Mouse (Mus musculus) regulatory T cell (primary cell): ENCODE results near the gene Egflam.

Source experiments
- in situ Hi-C: fragments of 300-600 bp; cut with MboI, MseI; formaldehyde crosslinking; loops from one replicate; pipeline ENCODE4 v1.15.1; 2025; ENCODE audit warnings: high pct_unique_total_duplicates

Gene Egflam

DNA sequence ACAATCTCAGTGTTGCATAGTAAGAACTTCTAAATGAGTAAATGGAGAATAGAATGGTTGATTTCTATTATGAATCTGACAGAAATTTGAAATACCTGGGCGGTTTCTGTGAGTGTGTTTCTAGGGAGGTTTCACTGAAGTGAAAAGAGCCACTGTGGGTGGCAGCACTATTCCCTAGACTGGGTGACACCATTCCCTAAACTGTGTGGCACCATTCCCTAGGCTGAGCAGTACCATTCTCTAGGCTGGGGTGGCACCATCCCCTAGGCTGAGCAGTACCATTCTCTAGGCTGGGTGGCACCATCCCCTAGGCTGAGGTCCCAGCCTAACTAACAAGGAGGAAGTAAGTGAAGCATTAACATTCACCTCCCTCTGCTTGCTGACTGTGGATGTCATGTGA, 103.0 kb downstream of the Egflam start:
- in situ Hi-C loops = no loop called here

- in situ Hi-C loops = no loop called here
Observed at GRCm38 (mm10) chr15:7292854-7293253, 105.3 kb downstream of the Egflam start.

GRCm38 (mm10) chr15:7290003-7290402, 108.2 kb downstream of the Egflam start:
- in situ Hi-C loops = no loop called here

GRCm38 (mm10) chr15:7289516-7289915, 108.7 kb downstream of the Egflam start:
- in situ Hi-C loops = no loop called here

DNA sequence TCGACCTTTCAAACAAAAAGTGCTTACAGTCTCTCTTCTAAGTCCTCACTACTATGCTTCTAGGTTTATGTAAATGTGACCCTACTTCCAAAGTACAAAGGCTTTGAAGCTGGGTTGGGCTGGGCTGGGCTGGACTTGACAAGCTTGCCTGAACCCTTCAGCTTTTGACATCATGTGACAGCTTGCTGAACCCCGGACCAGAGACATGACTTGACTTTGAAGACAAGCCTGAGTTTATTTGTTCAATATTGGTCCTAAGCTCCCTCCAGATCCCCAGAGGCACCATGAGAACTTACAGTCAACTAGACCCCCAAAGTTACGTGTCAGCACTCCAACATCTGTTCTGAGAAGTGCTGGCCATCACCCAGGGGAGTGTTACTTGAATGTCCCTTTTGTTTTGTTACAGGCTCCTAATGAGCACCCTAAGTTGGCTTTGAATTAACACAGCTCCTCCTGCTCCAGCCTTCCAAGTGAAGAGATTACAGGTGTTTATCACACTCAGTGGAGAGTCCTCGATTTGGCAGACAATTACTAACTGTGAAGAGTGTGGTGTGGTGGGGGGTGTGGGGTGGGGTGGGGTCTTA, 109.3 kb downstream of the Egflam start:
- in situ Hi-C loops = no loop called here

GRCm38 (mm10) chr15:7287911-7288310, 110.3 kb downstream of the Egflam start:
- in situ Hi-C loops = no loop called here

- in situ Hi-C loops = no loop called here
Observed at GRCm38 (mm10) chr15:7281579-7281978, 116.6 kb downstream of the Egflam start.

- in situ Hi-C loops = loop anchor here (10.0 kb wide), 1 partner anchor 349 kb away; no protein-coding TSS in a partner anchor
Observed at GRCm38 (mm10) chr15:7263822-7264221, 134.4 kb downstream of the Egflam start.

DNA sequence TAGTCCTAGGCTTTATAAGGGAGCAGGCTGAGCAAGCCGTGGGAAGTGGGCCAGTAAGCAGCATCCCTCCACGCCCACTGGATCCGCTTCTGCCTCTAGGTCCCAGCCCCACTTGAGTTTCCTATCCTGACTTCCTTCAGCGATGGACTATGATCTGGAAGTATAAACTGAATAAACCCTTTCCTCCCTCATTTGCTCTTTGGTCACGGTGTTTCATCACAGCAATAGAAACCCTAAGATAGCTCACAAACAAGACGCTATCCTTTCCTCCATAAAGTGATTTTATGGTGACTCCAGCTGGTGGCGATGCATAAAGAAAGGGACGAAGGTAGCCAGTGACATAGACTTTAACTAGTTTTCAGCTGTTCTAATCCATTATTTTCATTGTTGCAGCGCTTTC, 134.9 kb downstream of the Egflam start:
- in situ Hi-C loops = loop anchor here (10.0 kb wide), 1 partner anchor 349 kb away; no protein-coding TSS in a partner anchor

GRCm38 (mm10) chr15:7261371-7261770, 136.8 kb downstream of the Egflam start:
- in situ Hi-C loops = loop anchor here (10.0 kb wide), 1 partner anchor 347 kb away; no protein-coding TSS in a partner anchor

DNA sequence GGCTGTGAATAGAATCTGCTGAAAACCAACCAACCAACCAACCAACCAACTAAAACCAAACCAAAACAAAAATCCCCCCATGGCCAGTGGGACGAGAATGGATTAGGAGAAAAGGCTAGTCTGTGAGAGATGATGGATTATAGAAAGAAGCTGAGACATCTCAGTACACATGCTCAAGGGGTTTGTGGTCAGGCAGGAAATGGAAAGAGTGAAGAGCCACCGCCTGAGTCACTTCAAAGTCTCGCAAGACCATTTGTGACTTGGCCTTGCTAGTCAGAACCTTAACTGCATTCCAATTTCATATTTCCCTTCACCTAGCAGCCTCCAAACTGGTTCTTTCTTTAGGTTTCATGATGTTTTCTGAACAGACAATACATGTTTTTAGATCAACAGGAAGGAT, 141.6 kb downstream of the Egflam start:
- in situ Hi-C loops = no loop called here

DNA sequence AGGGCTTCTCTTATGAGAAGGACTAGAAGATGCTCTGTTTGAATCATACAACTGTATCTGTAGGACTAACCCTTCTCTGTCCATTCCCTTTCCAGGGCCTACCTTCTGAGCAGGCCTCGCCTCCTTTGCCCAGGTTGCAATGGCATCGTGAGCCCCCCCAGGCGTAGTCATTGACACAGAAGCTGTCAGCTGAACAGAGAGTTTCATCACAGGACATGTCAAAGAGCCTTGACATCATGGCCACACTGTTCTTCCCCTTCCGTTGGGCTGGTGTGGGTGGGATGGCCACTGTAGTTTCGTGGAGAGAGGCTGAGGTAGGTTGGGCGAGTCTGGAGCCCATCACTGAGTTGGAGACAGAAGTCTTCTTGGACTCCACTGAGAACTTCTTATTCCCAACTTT, 144.9 kb downstream of the Egflam start:
- in situ Hi-C loops = no loop called here

DNA sequence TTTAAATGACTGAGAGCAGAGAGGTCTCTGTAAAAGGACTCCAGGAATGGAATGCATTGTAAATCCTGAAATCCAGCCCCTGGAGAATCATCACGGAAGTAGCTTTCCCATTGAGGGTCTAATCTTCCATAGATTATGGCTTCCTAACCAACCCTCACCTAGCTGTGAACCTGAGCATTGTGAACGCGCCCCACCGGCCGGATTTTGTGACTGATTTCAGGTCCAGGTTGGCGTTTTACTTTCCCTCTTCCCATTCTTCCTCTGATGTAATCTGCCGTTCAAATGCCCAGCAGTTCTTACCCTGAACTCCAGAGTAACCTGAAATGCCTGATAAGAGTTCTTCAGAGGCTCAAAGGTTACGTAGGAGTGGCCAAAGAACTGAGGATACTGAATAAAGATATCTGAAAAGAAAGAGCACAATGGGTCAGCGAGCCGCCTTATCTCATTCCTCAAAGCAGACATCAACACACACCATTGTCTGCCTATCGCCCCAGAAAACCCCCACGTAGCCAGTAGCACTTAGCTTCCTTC, 146.0 kb downstream of the Egflam start:
- in situ Hi-C loops = no loop called here

DNA sequence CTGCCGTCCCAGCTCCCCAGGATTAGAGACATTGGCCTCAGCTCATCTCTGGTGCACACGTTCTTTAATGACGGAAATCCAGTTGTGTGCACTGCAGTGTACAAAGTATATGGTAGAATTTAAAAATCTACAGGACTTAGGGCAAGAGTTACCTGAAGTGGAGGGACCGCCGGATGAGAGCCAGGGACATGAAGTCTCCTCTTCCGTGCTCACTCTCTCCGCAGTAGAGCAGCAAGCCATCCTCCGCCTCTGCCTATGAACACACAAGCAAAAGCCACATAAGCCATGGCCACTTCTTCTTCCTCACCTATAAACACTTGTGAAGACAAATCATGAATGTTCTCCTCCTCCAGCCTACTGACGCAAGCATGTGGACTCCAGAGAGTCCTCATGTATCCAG, 147.2 kb downstream of the Egflam start:
- in situ Hi-C loops = no loop called here

DNA sequence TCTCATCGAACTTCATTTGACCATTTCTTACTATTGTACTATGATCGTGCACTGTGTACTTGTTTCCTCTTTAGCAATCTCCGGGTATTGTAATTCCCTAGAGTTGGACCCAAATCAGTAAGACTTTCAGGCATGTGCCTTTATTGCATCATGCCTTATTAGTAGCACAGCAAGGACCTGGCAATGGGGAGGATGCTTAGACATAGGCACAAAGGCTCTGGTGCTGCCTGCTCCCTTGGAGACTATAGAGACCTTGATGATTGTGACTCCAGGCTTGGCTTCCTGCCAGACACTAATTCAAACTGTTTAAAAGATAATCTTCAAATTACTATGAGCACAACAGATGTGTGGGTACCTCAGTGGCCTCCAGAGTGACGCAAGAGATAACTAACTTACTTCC, 149.0 kb downstream of the Egflam start:
- in situ Hi-C loops = no loop called here

- in situ Hi-C loops = no loop called here
Observed at GRCm38 (mm10) chr15:7247321-7247720, 150.9 kb downstream of the Egflam start.

DNA sequence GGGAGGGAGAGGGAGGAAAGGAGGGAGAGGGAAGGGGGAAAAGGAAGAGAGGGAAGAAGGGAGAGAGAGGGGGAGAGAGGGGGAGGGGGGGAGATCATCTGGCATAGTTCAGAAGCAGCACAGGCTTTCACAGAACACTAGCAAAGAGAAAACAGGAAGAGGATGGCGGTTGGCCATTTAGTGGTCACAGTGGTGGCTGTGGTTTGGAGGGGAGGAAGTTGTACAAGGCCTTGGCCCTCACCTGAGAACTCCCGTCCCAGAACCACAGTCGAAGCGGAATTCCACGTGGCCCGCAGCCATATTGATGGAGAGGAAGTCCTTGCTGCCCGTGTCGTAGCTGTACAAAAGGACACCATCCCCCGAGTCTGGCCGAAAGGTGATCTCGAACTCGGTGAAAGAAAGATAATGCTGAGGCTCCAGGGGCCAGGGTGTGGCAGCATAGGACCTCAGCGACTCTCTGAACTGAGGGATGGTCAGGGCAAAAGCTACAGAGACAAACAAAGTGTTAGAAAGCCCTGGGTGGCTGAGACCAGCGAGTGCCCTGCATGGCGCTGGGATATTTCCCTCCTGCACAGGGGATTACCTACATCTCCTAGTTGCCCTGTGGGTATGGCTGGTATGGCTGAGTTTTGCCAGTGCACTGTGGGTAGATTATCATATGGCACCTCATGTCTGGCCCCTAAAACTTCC, 155.9 kb downstream of the Egflam start:
- in situ Hi-C loops = no loop called here

DNA sequence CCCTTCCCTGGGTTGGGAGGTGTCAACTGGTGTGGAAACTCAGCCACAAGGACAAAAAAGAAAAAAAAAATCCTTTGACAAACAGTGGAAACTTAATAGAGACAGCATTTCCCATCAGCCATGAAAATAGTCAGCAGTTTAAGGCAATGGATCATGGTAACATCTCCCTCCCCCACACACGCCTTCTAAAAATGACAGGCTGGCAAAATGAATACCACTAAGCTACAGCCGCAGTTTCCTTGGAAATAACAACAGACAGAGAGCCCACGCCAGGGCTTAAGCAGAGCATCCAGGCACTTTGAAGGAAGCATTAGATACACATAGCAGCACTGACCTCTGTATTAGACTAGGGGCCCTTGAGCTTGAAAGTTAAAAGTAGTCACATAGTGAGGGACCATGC, 157.2 kb downstream of the Egflam start:
- in situ Hi-C loops = no loop called here

- in situ Hi-C loops = no loop called here
Observed at GRCm38 (mm10) chr15:7239904-7240303, 158.3 kb downstream of the Egflam start.

DNA sequence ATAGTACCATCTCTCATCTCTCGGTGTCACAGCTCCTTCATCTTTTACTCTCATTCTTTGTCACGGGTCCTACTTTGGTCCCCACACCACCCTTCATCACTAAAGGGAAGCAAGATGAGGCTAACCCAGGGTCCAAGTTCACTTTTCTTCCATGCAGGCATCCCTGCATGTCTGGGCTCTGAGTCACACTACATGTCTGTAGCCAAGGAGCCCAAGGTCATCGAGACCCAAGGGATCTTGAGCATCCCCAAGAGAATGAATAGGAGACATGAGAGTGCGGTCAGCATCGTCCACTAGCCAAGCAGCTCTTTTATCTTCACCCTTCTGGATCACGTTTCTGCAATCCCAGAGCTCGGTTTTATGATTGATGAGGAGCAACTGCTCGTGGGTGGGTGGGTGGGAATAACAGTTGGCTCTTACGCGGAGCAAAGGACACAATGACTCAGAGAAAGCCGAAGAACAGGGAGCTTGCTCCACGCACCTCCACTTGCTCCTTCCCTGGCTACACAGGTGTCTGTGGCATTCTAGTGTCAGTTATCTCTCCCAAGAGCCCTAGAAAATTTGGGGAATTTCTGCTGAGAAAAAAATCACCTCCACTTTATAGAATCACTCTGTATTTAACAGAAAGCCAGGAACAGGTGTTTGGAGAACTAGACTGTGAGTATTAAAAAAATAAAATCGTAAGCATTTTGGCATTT, 164.7 kb downstream of the Egflam start:
- in situ Hi-C loops = no loop called here

DNA sequence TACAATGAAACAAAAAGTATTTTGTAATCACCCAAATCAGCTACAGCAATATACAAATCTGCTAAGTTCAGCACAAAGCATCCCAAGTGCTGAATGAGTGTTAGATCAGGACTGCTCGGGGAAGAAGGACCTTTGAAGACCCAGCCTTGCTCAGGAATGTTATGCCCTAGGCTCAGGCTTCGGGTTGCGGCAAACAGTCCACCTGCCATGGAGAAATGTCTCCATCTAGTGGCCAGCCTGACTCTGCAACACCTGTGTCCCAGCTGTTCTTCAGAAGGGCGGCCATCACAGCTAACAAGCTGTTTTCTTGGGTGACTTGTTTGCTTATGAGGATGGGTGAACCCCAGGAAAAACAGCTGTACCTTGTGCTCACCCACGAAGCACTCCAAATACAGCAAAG, 172.0 kb downstream of the Egflam start:
- in situ Hi-C loops = no loop called here

- in situ Hi-C loops = loop anchor here (5.0 kb wide), 1 partner anchor 317 kb away; no protein-coding TSS in a partner anchor
Observed at GRCm38 (mm10) chr15:7224151-7224775, 173.9 kb downstream of the Egflam start.
